Mouse (Mus musculus) thymus, adult 2 months (tissue): ENCODE results near the gene Ets1. TPM values are rescaled to one million over a fixed set of nuclear protein-coding genes. Genes with fewer than 3 reads are reported as not detected.

Experiments
- DNase-seq: peaks from one replicate; pipeline ENCODE4 v3.0.0; 2021
- H3K27ac ChIP-seq: fragments of 200-500 bp; 2 replicates; pipeline ENCODE4 v1.5.1; 2012; ENCODE audit warnings: low read length, control low read depth; ENCODE audit not compliant: control insufficient read depth, insufficient read depth
- H3K27me3 ChIP-seq: fragments of 200-500 bp; 2 replicates; pipeline ENCODE4 v1.6.1; 2012; ENCODE audit warnings: mild to moderate bottlenecking, low read length, moderate library complexity, mixed read lengths; ENCODE audit not compliant: control insufficient read depth, insufficient read depth
- H3K36me3 ChIP-seq: fragments of 200-500 bp; 2 replicates; pipeline ENCODE4 v1.6.1; 2012; ENCODE audit warnings: mild to moderate bottlenecking, low read length, moderate library complexity; ENCODE audit not compliant: control insufficient read depth, insufficient read depth
- H3K4me1 ChIP-seq: fragments of 200-500 bp; replicated peaks from 2 replicates; pipeline ENCODE4 v1.6.1; 2012; ENCODE audit warnings: low read length; ENCODE audit not compliant: control insufficient read depth, insufficient read depth
- H3K4me3 ChIP-seq: fragments of 200-500 bp; 2 replicates; pipeline ENCODE4 v1.5.1; 2012; ENCODE audit warnings: mild to moderate bottlenecking, low read length, control low read depth, moderate library complexity; ENCODE audit not compliant: control insufficient read depth, insufficient read depth
- CTCF ChIP-seq: fragments of 200-500 bp; IDR thresholded peaks from 2 replicates; pipeline ENCODE4 v1.5.1; 2012; ENCODE audit warnings: mild to moderate bottlenecking, control low read depth, low read length, moderate library complexity, borderline replicate concordance; ENCODE audit not compliant: control insufficient read depth, poor library complexity, insufficient read depth; ENCODE audit errors: extremely low read depth
- POLR2A ChIP-seq: fragments of 200-500 bp; IDR thresholded peaks from 2 replicates; pipeline ENCODE4 v1.6.1; 2012; ENCODE audit warnings: mild to moderate bottlenecking, low read length, control low read depth, moderate library complexity; ENCODE audit not compliant: control insufficient read depth, poor library complexity, insufficient read depth; ENCODE audit errors: extremely low read depth
- WGBS: fragments of 180-500 bp; shearing (Covaris S2); methylation state at CpG from one replicate; pipeline ENCODE4 v1.1.7; 2018; 5-methylcytosine and 5-hydroxymethylcytosine counted together
- polyA plus RNA-seq: library from polyadenylated mRNA; depleted of rRNA; stranded (reverse); fragments of >200 nt; gene quantifications from 2 replicates; pipeline ENCODE4 v1.2.3, GENCODE M21; 2012

The Ets1 gene
- polyA plus RNA-seq, 1 experiment = 272 TPM

- Histone ChIP-seq H3K36me3 (peaks cover 60% of the 10 kb centered on the region), H3K27ac (peak overlapping the region; percentile 95), H3K4me1 (peaks cover 22% of the 10 kb centered on the region), H3K27me3 (no peaks in the 10 kb centered on the region), H3K4me3 (peak overlapping the region; percentile 40)
- WGBS = 36% methylated on average over 7 of the region's 7 CpGs
- DNase-seq = peak; percentile 51
- TF ChIP-seq CTCF = no peak
- no peak for TF ChIP-seq POLR2A
These were observed 68.1 kb downstream of the Ets1 start for GRCm38 (mm10) chr9:32703976-32704745.

- no peaks in the 10 kb centered on the region for H3K27me3 ChIP-seq
- WGBS = 4% methylated on average over 9 of the region's 9 CpGs
- TF ChIP-seq POLR2A = 0 out of 2 replicates have a peak, but pooled peaks have one; percentile 25
- TF ChIP-seq CTCF = no peak
- H3K4me1 ChIP-seq = peaks cover 39% of the 10 kb centered on the region
- H3K27ac ChIP-seq = peak overlapping the region; percentile 88
- H3K4me3 ChIP-seq = peak overlapping the region; percentile 30
- peaks cover 61% of the 10 kb centered on the region for H3K36me3 ChIP-seq
- peak; percentile 75 for DNase-seq
These were observed 69.9 kb downstream of the Ets1 start for GRCm38 (mm10) chr9:32705827-32706478.

- Histone ChIP-seq H3K4me1 (peaks cover 51% of the 10 kb centered on the region), H3K27ac (peak overlapping the region; percentile 69; the same call in 1 of the 2 replicates), H3K4me3 (no peak overlapping the region), H3K36me3 (peaks cover 57% of the 10 kb centered on the region), H3K27me3 (no peaks in the 10 kb centered on the region)
- WGBS = 15% methylated on average over 3 of the region's 3 CpGs
- TF ChIP-seq POLR2A = no peak
- TF ChIP-seq CTCF = no peak
- DNase-seq = no peak
These were observed 71.4 kb downstream of the Ets1 start for GRCm38 (mm10) chr9:32707436-32707835.

- H3K27ac ChIP-seq = peak overlapping the region; percentile 66
- peaks cover 66% of the 10 kb centered on the region for H3K36me3 ChIP-seq
- TF ChIP-seq POLR2A = no peak
- no peak for TF ChIP-seq CTCF
- WGBS = 77% methylated on average over 6 of the region's 6 CpGs
- H3K4me3 ChIP-seq = no peak overlapping the region
- peaks cover 58% of the 10 kb centered on the region for H3K4me1 ChIP-seq
- no peak for DNase-seq
- H3K27me3 ChIP-seq = no peaks in the 10 kb centered on the region
These were observed 72.5 kb downstream of the Ets1 start for GRCm38 (mm10) chr9:32708491-32708890.

- DNase-seq = no peak
- H3K4me1 ChIP-seq = peaks cover 58% of the 10 kb centered on the region
- H3K27me3 ChIP-seq = no peaks in the 10 kb centered on the region
- WGBS = 11% methylated on average over 5 of the region's 5 CpGs
- H3K36me3 ChIP-seq = peaks cover 75% of the 10 kb centered on the region
- H3K27ac ChIP-seq = peak overlapping the region; percentile 89
- no peak for TF ChIP-seq CTCF
- no peak for TF ChIP-seq POLR2A
- H3K4me3 ChIP-seq = peak overlapping the region; percentile 38
These were observed 73.3 kb downstream of the Ets1 start for GRCm38 (mm10) chr9:32709359-32709758.

- peak overlapping the region; percentile 38 for H3K4me3 ChIP-seq
- no peak for DNase-seq
- peaks cover 62% of the 10 kb centered on the region for H3K4me1 ChIP-seq
- 19% methylated on average over 17 of the region's 17 CpGs for WGBS
- peaks cover 79% of the 10 kb centered on the region for H3K36me3 ChIP-seq
- no peak for TF ChIP-seq POLR2A
- TF ChIP-seq CTCF = no peak
- peak overlapping the region; percentile 89 for H3K27ac ChIP-seq
- no peaks in the 10 kb centered on the region for H3K27me3 ChIP-seq
These were observed 74.0 kb downstream of the Ets1 start for GRCm38 (mm10) chr9:32709764-32710734.
